Mouse (Mus musculus) hindbrain, embryonic 11.5 days (tissue): ENCODE measurements at regions not wholly inside any gene's neighbourhood (a gene's known extent, or its start where the extent isn't known, plus 50 kb on each side); places are given as distances from the start of the nearest gene placed in this dataset.

Experiments
- ATAC-seq: fragments of 200-750 bp; cut with Nextera tagmentation; 2 replicates; pipeline ENCODE4 v1.8.0; 2017; ENCODE audit warnings: mild to moderate bottlenecking, moderate TSS enrichment, moderate library complexity; ENCODE audit not compliant: low FRiP score
- DNase-seq: peaks from one replicate; pipeline ENCODE4 v3.0.0-alpha.2; 2015; ENCODE audit warnings: low spot score
- H3K27ac ChIP-seq: fragments of 300-500 bp; sonication (generic); 2 replicates; pipeline ENCODE4 v1.5.1; 2014; ENCODE audit warnings: mild to moderate bottlenecking, low read depth, low read length
- H3K27me3 ChIP-seq: fragments of 300-500 bp; sonication (generic); 2 replicates; pipeline ENCODE4 v1.6.1; 2014; ENCODE audit warnings: mild to moderate bottlenecking, low read length, moderate library complexity, mixed read lengths; ENCODE audit not compliant: control insufficient read depth, insufficient read depth
- H3K36me3 ChIP-seq: fragments of 300-500 bp; sonication (generic); 2 replicates; pipeline ENCODE4 v1.6.1; 2014; ENCODE audit warnings: mild to moderate bottlenecking, low read length, moderate library complexity, mixed read lengths; ENCODE audit not compliant: control insufficient read depth, insufficient read depth
- H3K4me1 ChIP-seq: fragments of 300-500 bp; sonication (generic); replicated peaks from 2 replicates; pipeline ENCODE4 v1.6.1; 2014; ENCODE audit warnings: low read length, mixed read lengths; ENCODE audit not compliant: control insufficient read depth, insufficient read depth
- H3K4me2 ChIP-seq: fragments of 300-500 bp; sonication (generic); replicated peaks from 2 replicates; pipeline ENCODE4 v1.6.1; 2014; ENCODE audit warnings: mild to moderate bottlenecking, low read depth, low read length
- H3K4me3 ChIP-seq: fragments of 300-500 bp; sonication (generic); 2 replicates; pipeline ENCODE4 v1.5.1; 2014; ENCODE audit warnings: low read depth, low read length
- H3K9ac ChIP-seq: fragments of 300-500 bp; sonication (generic); 2 replicates; pipeline ENCODE4 v1.6.1; 2014; ENCODE audit warnings: low read depth, low read length
- H3K9me3 ChIP-seq: fragments of 300-500 bp; sonication (generic); 2 replicates; pipeline ENCODE4 v1.6.1; 2016; ENCODE audit warnings: low read length; ENCODE audit not compliant: control insufficient read depth
- WGBS: fragments of 180-500 bp; shearing (Covaris S2); extraction: QIAGEN DNeasy Blood & Tissue Kit; methylation state at CpG from one replicate; pipeline ENCODE4 v1.1.7; 2014; 5-methylcytosine and 5-hydroxymethylcytosine counted together

DNA sequence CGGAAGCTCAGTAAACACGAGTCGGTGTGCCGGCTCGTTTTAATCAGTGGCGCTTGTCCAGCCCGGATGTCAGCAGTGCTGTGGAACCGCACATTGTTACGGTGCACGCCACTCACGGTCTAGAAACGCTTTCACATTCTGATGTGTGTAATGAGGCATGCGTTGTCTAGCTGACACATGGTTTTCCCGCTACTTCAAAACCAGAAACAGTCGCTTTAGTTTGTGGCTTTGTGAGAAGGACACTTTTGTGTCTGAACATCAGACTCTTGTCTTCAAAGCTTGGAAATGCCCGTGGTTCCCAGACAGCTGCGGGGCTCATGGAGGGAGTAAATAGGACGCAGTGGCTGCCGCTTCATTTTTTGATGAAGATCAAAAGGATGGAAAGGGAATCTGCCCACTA is 77.0 kb upstream of the Lgr5 start:
- DNase-seq (peak; percentile 53), ATAC-seq (peak; percentile 89)
- H3K27ac ChIP-seq: peak overlapping the region; percentile 39; the same call in 1 of the 2 replicates
- H3K9me3 ChIP-seq: no peaks in the 10 kb centered on the region
- no peaks in the 10 kb centered on the region; the same call in 1 of the 2 replicates for H3K4me1 ChIP-seq
- no peaks in the 10 kb centered on the region for H3K36me3 ChIP-seq
- no peak overlapping the region for H3K9ac ChIP-seq
- WGBS: 49% methylated on average over 19 of the region's 19 CpGs
- H3K4me3 ChIP-seq: 0 out of 2 replicates have a peak overlapping the region, but pooled peaks have one; percentile 15
- peak overlapping the region; percentile 28 for H3K4me2 ChIP-seq
- no peaks in the 10 kb centered on the region for H3K27me3 ChIP-seq

DNA sequence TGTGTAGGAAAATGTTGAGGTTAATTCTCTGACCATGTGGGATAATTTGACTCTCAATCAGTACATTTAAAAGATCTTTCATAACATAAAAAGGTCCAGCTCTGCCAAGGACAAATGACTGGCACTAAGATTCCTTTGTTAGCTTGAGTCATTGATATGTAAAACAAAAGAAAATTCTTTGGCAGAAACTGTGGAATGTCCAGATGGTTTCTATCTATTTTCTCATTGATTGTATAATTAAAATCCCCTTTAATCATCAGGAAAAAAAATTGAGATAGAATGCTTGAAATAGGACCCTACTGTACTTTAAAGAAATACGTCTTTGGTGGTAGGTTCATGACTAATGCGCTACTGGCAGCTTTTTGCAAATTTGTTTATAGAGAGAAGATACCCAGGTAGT is 89.1 kb upstream of the Lgr5 start:
- Histone ChIP-seq H3K4me2 (no peak overlapping the region), H3K9me3 (no peaks in the 10 kb centered on the region), H3K36me3 (no peaks in the 10 kb centered on the region), H3K27ac (no peak overlapping the region), H3K4me3 (no peak overlapping the region), H3K9ac (no peak overlapping the region), H3K4me1 (no peaks in the 10 kb centered on the region), H3K27me3 (no peaks in the 10 kb centered on the region)
- no peak for DNase-seq
- 91% methylated on average over 2 of the region's 2 CpGs for WGBS
- ATAC-seq: no peak

DNA sequence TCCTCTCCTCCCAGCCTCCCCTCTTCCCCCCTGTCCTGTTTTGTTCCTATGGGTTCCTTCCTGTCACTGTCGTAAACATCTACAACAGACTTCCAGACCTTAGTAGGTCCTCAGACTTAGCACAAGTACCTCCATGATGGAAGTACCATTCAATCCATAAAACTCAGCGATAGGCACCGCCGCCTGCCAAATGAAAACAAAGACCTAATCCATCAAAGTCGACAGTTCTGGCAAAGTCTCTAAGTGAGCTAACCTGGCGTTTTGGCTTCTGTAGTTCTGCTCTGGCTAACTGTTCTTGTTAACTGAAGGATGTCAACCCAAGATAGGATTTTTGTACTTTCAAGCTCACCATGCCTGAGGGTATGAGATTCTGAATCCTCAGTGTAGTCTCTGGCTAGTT is 93.5 kb upstream of the Lgr5 start:
- Histone ChIP-seq H3K4me3 (no peak overlapping the region), H3K9ac (no peak overlapping the region), H3K9me3 (no peaks in the 10 kb centered on the region), H3K27me3 (no peaks in the 10 kb centered on the region), H3K4me1 (no peaks in the 10 kb centered on the region), H3K4me2 (no peak overlapping the region), H3K36me3 (no peaks in the 10 kb centered on the region), H3K27ac (no peak overlapping the region)
- DNase-seq (no peak), ATAC-seq (no peak)
- 65% methylated on average over 6 of the region's 6 CpGs for WGBS

DNA sequence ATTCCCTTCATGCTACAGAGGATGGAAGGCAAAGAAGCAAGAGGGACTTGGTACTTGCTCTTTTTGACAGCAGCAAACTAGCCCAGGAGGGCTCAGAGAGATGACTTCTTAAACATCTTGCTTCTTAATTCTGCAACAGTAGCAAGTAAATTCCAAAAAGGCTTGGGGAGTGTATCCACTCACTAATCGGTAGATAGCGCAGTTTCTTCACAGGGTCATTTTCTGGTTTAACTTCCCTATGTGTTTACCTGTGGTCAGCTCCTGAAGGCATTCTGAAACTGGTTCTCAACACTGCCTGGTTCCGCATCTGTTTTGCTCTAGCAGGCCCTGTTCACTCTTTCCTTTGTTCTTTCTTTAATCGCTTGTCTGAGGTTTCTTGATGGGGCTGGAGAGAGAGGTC is 104.4 kb upstream of the Lgr5 start:
- 94% methylated on average over 4 of the region's 4 CpGs for whole genome bisulfite sequencing
- no peak for ATAC-seq
- Histone ChIP-seq H3K9ac (no peak overlapping the region), H3K4me2 (no peak overlapping the region), H3K27ac (no peak overlapping the region), H3K4me3 (no peak overlapping the region), H3K9me3 (no peaks in the 10 kb centered on the region), H3K27me3 (no peaks in the 10 kb centered on the region), H3K4me1 (no peaks in the 10 kb centered on the region), H3K36me3 (no peaks in the 10 kb centered on the region)
- DNase-seq: no peak

DNA sequence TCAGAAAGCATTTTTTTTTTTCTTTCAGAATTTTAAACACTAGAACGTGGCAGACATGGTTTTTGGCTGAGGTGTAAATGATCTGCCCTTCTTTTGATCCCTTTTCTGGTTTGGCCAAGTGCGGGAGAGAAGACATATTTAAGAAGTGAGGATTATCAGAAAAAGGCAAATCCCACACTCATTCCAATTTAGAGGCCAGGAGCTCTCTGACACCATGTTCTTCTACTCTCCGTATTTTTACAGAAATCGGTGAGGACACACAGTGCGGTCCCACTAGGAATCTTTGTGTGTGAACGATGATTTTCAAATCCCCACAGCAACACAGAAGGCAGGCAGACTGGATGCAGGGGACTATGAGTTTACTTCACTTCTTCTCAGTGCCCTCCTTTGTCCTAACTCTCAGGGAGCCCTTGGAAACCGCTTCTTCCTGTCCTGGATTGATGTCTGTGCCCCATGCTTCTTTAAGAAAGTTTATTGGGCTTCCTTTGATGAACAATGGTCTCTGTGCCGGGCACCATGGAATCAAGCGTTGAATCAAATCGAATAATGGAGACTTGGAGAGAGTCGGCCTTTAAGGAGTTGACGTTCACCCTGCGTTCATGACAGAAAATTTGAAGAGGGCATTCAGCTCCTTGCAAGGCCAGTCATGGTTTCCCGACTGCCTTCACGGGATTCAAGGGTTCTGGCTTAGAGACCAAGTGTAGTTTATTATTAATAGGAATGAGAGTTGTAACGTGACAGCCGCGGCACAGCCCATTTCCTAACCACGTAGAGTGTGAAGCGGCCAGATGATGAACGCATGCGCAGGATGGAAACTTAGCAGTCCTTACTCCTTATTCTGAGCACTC is 106.6 kb upstream of the Lgr5 start:
- peak; percentile 22; the same call in 1 of the 2 replicates for ATAC-seq
- 78% methylated on average over 22 of the region's 22 CpGs for WGBS
- H3K4me1 ChIP-seq: no peaks in the 10 kb centered on the region
- no peak overlapping the region for H3K9ac ChIP-seq
- H3K36me3 ChIP-seq: no peaks in the 10 kb centered on the region
- no peak overlapping the region for H3K4me3 ChIP-seq
- no peaks in the 10 kb centered on the region for H3K27me3 ChIP-seq
- no peak for DNase-seq
- H3K4me2 ChIP-seq: no peak overlapping the region
- no peaks in the 10 kb centered on the region for H3K9me3 ChIP-seq
- H3K27ac ChIP-seq: no peak overlapping the region

DNA sequence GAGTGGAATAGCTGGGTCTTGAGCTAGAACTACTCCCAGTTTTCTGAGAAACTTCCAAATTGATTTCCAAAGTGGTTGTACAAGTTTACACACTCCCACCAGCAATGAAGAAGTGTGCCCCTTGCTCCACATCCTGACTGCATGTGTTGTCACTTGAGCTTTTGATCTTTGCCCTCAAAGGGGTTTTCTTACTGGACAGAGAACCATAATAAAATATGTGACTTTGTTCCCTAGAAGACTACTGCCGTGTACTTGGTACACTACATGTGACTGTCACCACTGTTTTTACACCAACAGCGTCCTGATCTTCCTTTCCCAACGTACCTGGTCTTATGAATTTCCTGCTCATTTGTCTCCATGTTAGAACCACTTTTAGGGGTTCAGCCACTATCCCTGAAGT is 114.3 kb upstream of the Tspan8 start:
- Histone ChIP-seq H3K4me3 (no peak overlapping the region), H3K27me3 (no peaks in the 10 kb centered on the region), H3K27ac (no peak overlapping the region), H3K36me3 (no peaks in the 10 kb centered on the region), H3K9me3 (no peaks in the 10 kb centered on the region), H3K9ac (no peak overlapping the region), H3K4me2 (no peak overlapping the region), H3K4me1 (no peaks in the 10 kb centered on the region)
- ATAC-seq (no peak), DNase-seq (no peak)
- WGBS: 70% methylated on average over 3 of the region's 3 CpGs

DNA sequence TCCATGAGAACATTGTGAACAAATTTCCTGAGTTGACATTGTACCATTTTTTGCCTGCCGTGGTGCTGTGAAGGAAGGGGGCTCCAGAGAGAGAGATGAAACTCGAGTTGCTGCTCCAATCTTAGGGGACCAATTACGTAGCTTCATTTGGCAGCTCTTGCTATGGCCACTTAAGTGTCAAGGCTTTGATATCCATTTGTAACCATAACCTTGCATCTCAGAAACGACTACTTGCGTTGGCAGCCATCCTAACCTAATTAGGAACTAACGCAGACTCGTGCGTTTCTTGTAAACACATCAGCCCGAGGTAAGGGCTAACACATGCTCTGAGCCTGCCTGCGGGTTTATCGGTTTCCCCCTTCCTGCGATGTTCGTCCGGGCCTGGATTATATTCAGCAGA is 108.0 kb upstream of the Tspan8 start:
- 64% methylated on average over 14 of the region's 14 CpGs for WGBS
- no peaks in the 10 kb centered on the region for H3K27me3 ChIP-seq
- no peaks in the 10 kb centered on the region for H3K9me3 ChIP-seq
- no peak overlapping the region for H3K4me3 ChIP-seq
- no peaks in the 10 kb centered on the region for H3K4me1 ChIP-seq
- no peak overlapping the region for H3K9ac ChIP-seq
- no peaks in the 10 kb centered on the region for H3K36me3 ChIP-seq
- no peak for ATAC-seq
- DNase-seq: no peak
- H3K27ac ChIP-seq: no peak overlapping the region
- no peak overlapping the region for H3K4me2 ChIP-seq

DNA sequence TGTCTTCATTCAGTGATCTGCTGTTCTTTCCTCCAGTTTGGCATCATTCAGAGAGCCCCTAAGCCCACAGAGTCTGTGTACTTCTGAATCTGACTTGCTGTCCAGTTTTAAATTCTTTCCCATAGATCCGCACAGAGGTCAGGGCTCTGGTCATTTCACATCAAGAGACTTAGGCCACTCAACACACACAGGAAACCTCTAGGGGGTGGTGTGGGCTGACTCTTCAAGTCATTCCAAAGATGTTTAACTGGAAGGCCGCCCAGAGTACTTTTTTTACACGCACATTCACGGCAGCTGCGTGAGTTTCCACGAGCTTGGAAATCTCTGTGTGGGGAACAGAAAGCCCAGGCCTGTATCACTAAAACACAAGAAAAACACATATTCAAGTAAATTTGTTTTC is 102.7 kb upstream of the Tspan8 start:
- Histone ChIP-seq H3K27ac (no peak overlapping the region), H3K4me2 (no peak overlapping the region), H3K9ac (no peak overlapping the region), H3K4me1 (no peaks in the 10 kb centered on the region), H3K36me3 (no peaks in the 10 kb centered on the region), H3K9me3 (no peaks in the 10 kb centered on the region), H3K27me3 (no peaks in the 10 kb centered on the region), H3K4me3 (no peak overlapping the region)
- ATAC-seq: no peak
- no peak for DNase-seq
- 69% methylated on average over 6 of the region's 6 CpGs for WGBS

DNA sequence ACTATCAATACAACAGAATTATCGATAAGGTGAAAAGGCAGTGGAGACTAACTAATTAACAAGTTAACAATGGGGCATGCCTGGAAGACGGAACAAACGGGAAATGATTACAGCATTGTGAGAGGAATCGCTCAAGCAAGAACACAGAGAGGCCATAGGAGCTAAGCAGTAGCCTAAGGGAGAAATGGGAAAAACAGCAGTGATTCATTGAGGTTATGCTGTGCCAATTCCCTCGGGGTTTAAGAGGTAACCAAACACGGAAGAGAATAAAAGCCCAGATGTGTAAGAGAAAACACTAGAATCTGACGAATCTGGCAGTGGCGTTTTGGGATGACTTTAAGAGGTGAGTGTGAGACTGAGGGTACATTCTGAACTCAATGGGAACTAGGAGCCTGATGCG is 100.5 kb upstream of the Tspan8 start:
- no peaks in the 10 kb centered on the region for H3K36me3 ChIP-seq
- H3K9me3 ChIP-seq: no peaks in the 10 kb centered on the region
- H3K4me1 ChIP-seq: no peaks in the 10 kb centered on the region
- no peak overlapping the region for H3K4me3 ChIP-seq
- no peak overlapping the region for H3K27ac ChIP-seq
- H3K4me2 ChIP-seq: no peak overlapping the region
- peak; percentile 14 for DNase-seq
- no peaks in the 10 kb centered on the region for H3K27me3 ChIP-seq
- H3K9ac ChIP-seq: no peak overlapping the region
- no peak for ATAC-seq
- WGBS: 44% methylated on average over 9 of the region's 9 CpGs
